Mouse (Mus musculus) heart, postnatal 0 days (tissue): Measurements from ENCODE around the gene Shank1. TPM values are rescaled to one million over a fixed set of nuclear protein-coding genes. Genes with fewer than 3 reads are reported as not detected.
"Not testable (repeated sequence)": the region's sequence is repeated elsewhere in the genome, so short reads cannot be mapped to it uniquely, and the experiment has no call there.

Experiments used
- ATAC-seq: fragments of 200-750 bp; cut with Nextera tagmentation; 2 replicates; pipeline ENCODE4 v1.8.0; 2017; ENCODE audit warnings: low read depth, moderate number of reproducible peaks, moderate library complexity; ENCODE audit not compliant: insufficient read depth
- DNase-seq: peaks from one replicate; pipeline ENCODE4 v3.0.0-alpha.2; 2016; ENCODE audit warnings: low spot score
- H3K27ac ChIP-seq: fragments of 300-500 bp; sonication (generic); 2 replicates; pipeline ENCODE4 v1.5.1; 2014; ENCODE audit warnings: low read depth, mild to moderate bottlenecking
- H3K27me3 ChIP-seq: fragments of 300-500 bp; sonication (generic); 2 replicates; pipeline ENCODE4 v1.6.1; 2014; ENCODE audit warnings: low read length, mixed read lengths; ENCODE audit not compliant: control insufficient read depth, insufficient read depth
- H3K36me3 ChIP-seq: fragments of 300-500 bp; sonication (generic); replicated peaks from 2 replicates; pipeline ENCODE4 v1.6.1; 2014; ENCODE audit warnings: low read length, mixed read lengths; ENCODE audit not compliant: control insufficient read depth, insufficient read depth
- H3K4me1 ChIP-seq: fragments of 300-500 bp; sonication (generic); 2 replicates; pipeline ENCODE4 v1.6.1; 2014; ENCODE audit warnings: antibody characterized with exemption; ENCODE audit not compliant: control insufficient read depth, insufficient read depth
- H3K4me2 ChIP-seq: fragments of 300-500 bp; sonication (generic); 2 replicates; pipeline ENCODE4 v1.6.1; 2014; ENCODE audit warnings: low read depth, mild to moderate bottlenecking, low read length, moderate library complexity
- H3K4me3 ChIP-seq: fragments of 300-500 bp; sonication (generic); 2 replicates; pipeline ENCODE4 v1.5.1; 2014; ENCODE audit warnings: low read depth, low read length
- H3K9ac ChIP-seq: fragments of 300-500 bp; sonication (generic); replicated peaks from 2 replicates; pipeline ENCODE4 v1.6.1; 2014; ENCODE audit warnings: low read depth, low read length, mixed read lengths
- H3K9me3 ChIP-seq: fragments of 300-500 bp; sonication (generic); replicated peaks from 2 replicates; pipeline ENCODE4 v1.6.1; 2016; ENCODE audit warnings: low read length; ENCODE audit not compliant: control insufficient read depth
- CTCF ChIP-seq: IDR thresholded peaks from 2 replicates; pipeline ENCODE4 v1.5.1; 2016; ENCODE audit warnings: antibody characterized with exemption, control low read depth, low read depth
- EP300 ChIP-seq: IDR thresholded peaks from 2 replicates; pipeline ENCODE4 v1.6.1; 2016; ENCODE audit warnings: antibody characterized with exemption, low read depth
- WGBS: fragments of 180-500 bp; shearing (Covaris S2); extraction: QIAGEN DNeasy Blood & Tissue Kit; methylation state at CpG from one replicate; pipeline ENCODE4 v1.1.7; 2014; 5-methylcytosine and 5-hydroxymethylcytosine counted together
- polyA plus RNA-seq: library from polyadenylated mRNA; unstranded; fragments of >200 nt; fragmentation: Nextera tagmentation; extraction: Ambion mirVana; gene quantifications from 2 replicates; pipeline ENCODE4 v1.2.1, GENCODE M21; 2015
- total RNA-seq: library from RNA; depleted of rRNA; stranded (reverse); fragments of >200 nt; gene quantifications from 2 replicates; pipeline ENCODE4 v1.2.3, GENCODE M21; 2014; ENCODE audit warnings: low replicate concordance

The Shank1 gene
- total and polyA plus RNA-seq, 2 experiments from 2014 or later, result 0.36 to 0.61 TPM

GRCm38 (mm10) chr7:44291418-44291817 is 18.6 kb upstream of the Shank1 start:
- Histone ChIP-seq H3K36me3 (no peaks in the 10 kb centered on the region), H3K27ac (no peak overlapping the region), H3K27me3 (no peaks in the 10 kb centered on the region), H3K4me2 (no peak overlapping the region), H3K9me3 (no peaks in the 10 kb centered on the region), H3K4me1 (no peaks in the 10 kb centered on the region), H3K9ac (no peak overlapping the region), H3K4me3 (no peak overlapping the region)
- DNase-seq, result no peak
- 44% methylated on average over 4 of the region's 4 CpGs for WGBS
- no peak for TF ChIP-seq EP300
- TF ChIP-seq CTCF, result no peak
- ATAC-seq, result no peak

- DNase-seq, H3K4me2 ChIP-seq, H3K27ac ChIP-seq, H3K4me1 ChIP-seq, H3K36me3 ChIP-seq, ATAC-seq, H3K9me3 ChIP-seq, H3K9ac ChIP-seq, H3K4me3 ChIP-seq, H3K27me3 ChIP-seq: not testable (repeated sequence)
- WGBS, result 72% methylated on average over 2 of the region's 2 CpGs
These were observed 12.6 kb upstream of the Shank1 start for GRCm38 (mm10) chr7:44297501-44297900.

GRCm38 (mm10) chr7:44303346-44304340 is 6.4 kb upstream of the Shank1 start:
- H3K27ac ChIP-seq, result no peak overlapping the region
- peak overlapping the region; percentile 75 for H3K4me2 ChIP-seq
- H3K4me3 ChIP-seq, result peak overlapping the region; percentile 59
- no peaks in the 10 kb centered on the region for H3K9me3 ChIP-seq
- H3K36me3 ChIP-seq, result no peaks in the 10 kb centered on the region
- WGBS, result 92% methylated on average over 14 of the region's 14 CpGs
- H3K9ac ChIP-seq, result peak overlapping the region; percentile 71
- H3K27me3 ChIP-seq, result 0 out of 2 replicates have a peak, but pooled peaks cover 7% of the 10 kb centered on the region
- 0 out of 2 replicates have a peak, but pooled peaks cover 4% of the 10 kb centered on the region for H3K4me1 ChIP-seq
- TF ChIP-seq CTCF (no peak), EP300 (no peak)
- no peak for DNase-seq
- ATAC-seq, result no peak

- WGBS, result under 1% methylated on average over 25 of the region's 25 CpGs
- TF ChIP-seq CTCF (no peak), EP300 (no peak)
- H3K4me3 ChIP-seq, result peak overlapping the region; percentile 59
- peaks cover 8% of the 10 kb centered on the region; the same call in 1 of the 2 replicates for H3K27me3 ChIP-seq
- 0 out of 2 replicates have a peak, but pooled peaks cover 4% of the 10 kb centered on the region for H3K4me1 ChIP-seq
- H3K4me2 ChIP-seq, result peak overlapping the region; percentile 75
- ATAC-seq, result peak; percentile 10
- no peaks in the 10 kb centered on the region for H3K9me3 ChIP-seq
- peak overlapping the region; percentile 71 for H3K9ac ChIP-seq
- H3K36me3 ChIP-seq, result no peaks in the 10 kb centered on the region
- no peak for DNase-seq
- H3K27ac ChIP-seq, result peak overlapping the region; percentile 79
These were observed 5.6 kb upstream of the Shank1 start for GRCm38 (mm10) chr7:44304463-44304774.

GRCm38 (mm10) chr7:44304775-44305641 is 5.0 kb upstream of the Shank1 start:
- Histone ChIP-seq H3K27me3 (peaks cover 12% of the 10 kb centered on the region; the same call in 1 of the 2 replicates), H3K9me3 (no peaks in the 10 kb centered on the region), H3K4me3 (peak overlapping the region; percentile 59), H3K36me3 (no peaks in the 10 kb centered on the region), H3K4me2 (peak overlapping the region; percentile 75), H3K9ac (peak overlapping the region; percentile 71), H3K4me1 (0 out of 2 replicates have a peak, but pooled peaks cover 4% of the 10 kb centered on the region), H3K27ac (peak overlapping the region; percentile 79)
- under 1% methylated on average over 49 of the region's 49 CpGs for WGBS
- no peak for TF ChIP-seq CTCF
- 0 out of 2 replicates have a peak, but pooled peaks have one; percentile 40 for TF ChIP-seq EP300
- DNase-seq (peak; percentile 99), ATAC-seq (peak; percentile 90)
